Mouse (Mus musculus): ENCODE data around the gene Numbl. TPM values are rescaled to one million over a fixed set of nuclear protein-coding genes. Genes with fewer than 3 reads are reported as not detected.

The Numbl gene
- polyA plus RNA-seq, 1 experiment from 2014 or later = 9.2 TPM

Other genes with a start within 250 kb of the Numbl start
- not detected in 2 replicates for gene Cyp2a12, start 229.4 kb upstream of the Numbl start, polyA plus RNA-seq (2015; fragmentation: Nextera tagmentation; extraction: Ambion mirVana)
- 4.0 and 20.7 TPM in 2 replicates for gene Cyp2f2, start 138.5 kb upstream of the Numbl start, polyA plus RNA-seq (2015; fragmentation: Nextera tagmentation; extraction: Ambion mirVana)
- 0.11 TPM in 1 of 2 replicates, not detected in the other for gene Cyp2t4, start 104.7 kb upstream of the Numbl start, polyA plus RNA-seq (2015; fragmentation: Nextera tagmentation; extraction: Ambion mirVana)
- 45.7 and 65.8 TPM in 2 replicates for gene Egln2, start 91.6 kb upstream of the Numbl start, polyA plus RNA-seq (2015; fragmentation: Nextera tagmentation; extraction: Ambion mirVana)
- gene Rab4b, start 79.5 kb upstream of the Numbl start, polyA plus RNA-seq (2015; fragmentation: Nextera tagmentation; extraction: Ambion mirVana) = 43.0 and 52.6 TPM in 2 replicates
- not detected in 2 replicates for gene Gm21983, start 77.3 kb upstream of the Numbl start, polyA plus RNA-seq (2015; fragmentation: Nextera tagmentation; extraction: Ambion mirVana)
- gene Mia, start 77.3 kb upstream of the Numbl start, polyA plus RNA-seq (2015; fragmentation: Nextera tagmentation; extraction: Ambion mirVana) = 4.9 and 12.8 TPM in 2 replicates
- 2.6 and 3.1 TPM in 2 replicates for gene BC024978, start 62.7 kb upstream of the Numbl start, polyA plus RNA-seq (2015; fragmentation: Nextera tagmentation; extraction: Ambion mirVana)
- gene Snrpa, start 62.2 kb upstream of the Numbl start, polyA plus RNA-seq (2015; fragmentation: Nextera tagmentation; extraction: Ambion mirVana) = 111 and 166 TPM in 2 replicates
- 2.4 and 2.8 TPM in 2 replicates for gene Itpkc, start 29.8 kb upstream of the Numbl start, polyA plus RNA-seq (2015; fragmentation: Nextera tagmentation; extraction: Ambion mirVana)
- 13.9 and 14.7 TPM in 2 replicates for gene Coq8b, start 25.4 kb upstream of the Numbl start, polyA plus RNA-seq (2015; fragmentation: Nextera tagmentation; extraction: Ambion mirVana)
- 61.7 and 99.9 TPM in 2 replicates for gene Ltbp4, start 79.3 kb downstream of the Numbl start, polyA plus RNA-seq (2015; fragmentation: Nextera tagmentation; extraction: Ambion mirVana)
- 19.8 and 29.4 TPM in 2 replicates for gene Shkbp1, start 97.6 kb downstream of the Numbl start, polyA plus RNA-seq (2015; fragmentation: Nextera tagmentation; extraction: Ambion mirVana)
- gene Gm20479, start 99.0 kb downstream of the Numbl start, polyA plus RNA-seq (2015; fragmentation: Nextera tagmentation; extraction: Ambion mirVana) = 0.34 TPM in 1 of 2 replicates, not detected in the other
- gene Sptbn4, start 189.3 kb downstream of the Numbl start, polyA plus RNA-seq (2015; fragmentation: Nextera tagmentation; extraction: Ambion mirVana) = 0.11 and 0.39 TPM in 2 replicates
- 51.4 and 67.5 TPM in 2 replicates for gene Blvrb, start 189.5 kb downstream of the Numbl start, polyA plus RNA-seq (2015; fragmentation: Nextera tagmentation; extraction: Ambion mirVana)
- gene Sertad3, start 215.3 kb downstream of the Numbl start, polyA plus RNA-seq (2015; fragmentation: Nextera tagmentation; extraction: Ambion mirVana) = 19.0 and 21.9 TPM in 2 replicates
- gene Sertad1, start 228.5 kb downstream of the Numbl start, polyA plus RNA-seq (2015; fragmentation: Nextera tagmentation; extraction: Ambion mirVana) = 34.9 and 37.2 TPM in 2 replicates
- 1.7 and 3.0 TPM in 2 replicates for gene Prx, start 240.9 kb downstream of the Numbl start, polyA plus RNA-seq (2015; fragmentation: Nextera tagmentation; extraction: Ambion mirVana)

All from heart, embryonic 15.5 days (tissue).